Mouse (Mus musculus) adrenal gland, postnatal 36 days (tissue): ENCODE data around the gene Reg4. TPM values are rescaled to one million over a fixed set of nuclear protein-coding genes. Genes with fewer than 3 reads are reported as not detected.

Experiments
- DNase-seq, 2 experiments: peaks; one replicate each; pipeline ENCODE4 v3.0.0; 2021; ENCODE audit warnings: mixed read lengths in 1 of 2
- long read RNA-seq, 2 experiments: library from polyadenylated mRNA; stranded (forward); transcript quantifications; one replicate each; pipeline ENCODE4 v2.0.0; 2021; ENCODE audit warnings: borderline sequencing depth in 2 of 2
- total RNA-seq, 2 experiments: library from RNA; stranded (reverse); gene quantifications; 2 replicates each; pipeline ENCODE4 v1.2.3; 2021

Gene Reg4
- not detected for total RNA-seq
- long read RNA-seq, experiment 1 = 0 reads
- long read RNA-seq, experiment 2 = 0 reads

GRCm38 (mm10) chr3:98221856-98222255 lies at the start of gene Reg4:
TSS of gene Reg4 (plus strand) at chr3:98222156.
- DNase-seq = no peak

DNA sequence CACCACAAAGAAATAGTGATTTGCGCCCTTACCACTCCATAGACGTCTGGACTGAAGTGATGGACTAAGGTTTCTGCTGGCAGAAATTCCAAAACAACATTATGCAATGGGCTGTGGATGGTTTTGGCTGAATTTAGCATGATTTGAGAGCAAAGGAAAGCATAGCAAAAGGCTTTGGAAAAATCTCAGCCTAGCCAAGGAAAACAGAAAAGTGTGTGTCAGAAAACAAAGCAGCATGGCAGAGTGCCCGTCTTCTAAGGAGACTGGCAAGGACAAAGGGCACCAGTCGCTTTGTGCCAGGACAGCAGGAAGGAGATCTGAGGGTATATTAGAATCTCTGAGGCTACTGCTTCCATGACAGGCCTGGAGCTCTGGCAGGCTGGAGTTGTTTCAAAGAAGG lies 43.6 kb upstream of the Reg4 start:
- peak; percentile 47 to 51 for DNase-seq

GRCm38 (mm10) chr3:98180805-98181204 lies 41.2 kb upstream of the Reg4 start:
- DNase-seq = peak; percentile 11 to 52

DNA sequence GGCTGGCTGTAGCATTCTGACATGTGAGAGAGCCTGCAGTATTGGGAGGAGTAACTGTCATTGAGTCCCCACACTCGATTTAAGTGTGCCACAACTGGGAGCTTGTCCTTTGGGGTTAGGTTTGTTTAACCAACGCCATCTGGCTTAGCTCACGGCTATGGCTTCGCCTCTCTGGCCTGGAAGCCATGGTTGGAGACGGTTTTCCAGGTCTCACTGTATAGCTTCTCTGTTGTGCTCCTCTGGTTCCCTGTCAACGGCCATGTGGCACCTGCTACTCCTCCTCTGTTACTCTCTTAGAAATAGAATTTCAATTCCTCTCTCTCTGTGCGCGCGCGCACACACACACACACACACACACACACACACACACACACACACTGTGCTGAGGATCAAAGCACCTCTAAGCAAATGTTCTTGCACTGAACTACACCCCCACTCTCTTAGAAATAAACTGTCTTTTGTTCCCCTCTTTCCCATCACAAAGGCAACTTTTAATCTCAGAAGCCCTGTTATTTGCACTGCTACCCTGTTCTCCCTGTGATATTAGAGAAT lies 36.7 kb upstream of the Reg4 start:
- DNase-seq = no peak

DNA sequence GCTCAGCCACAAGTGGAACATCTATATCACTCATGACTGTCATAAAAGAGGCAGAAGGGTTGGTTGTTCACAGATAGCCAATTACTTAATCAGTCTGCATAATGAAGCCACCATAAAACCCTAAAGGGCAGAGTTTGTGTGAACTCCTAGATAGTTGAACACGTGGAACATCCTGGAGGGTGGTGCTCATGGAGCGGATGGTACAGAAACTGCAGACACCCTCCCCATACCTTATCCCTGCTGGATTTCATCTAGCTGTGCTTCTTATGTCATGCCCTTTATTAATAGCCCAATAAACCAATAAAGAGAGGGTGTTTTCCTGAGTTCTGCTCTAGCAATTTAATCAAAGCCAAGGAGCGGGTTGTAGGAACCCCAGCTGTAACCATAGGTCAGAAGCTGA lies 34.2 kb upstream of the Reg4 start:
- no peak for DNase-seq

GRCm38 (mm10) chr3:98197711-98198532 lies 24.0 kb upstream of the Reg4 start:
- no peak for DNase-seq

DNA sequence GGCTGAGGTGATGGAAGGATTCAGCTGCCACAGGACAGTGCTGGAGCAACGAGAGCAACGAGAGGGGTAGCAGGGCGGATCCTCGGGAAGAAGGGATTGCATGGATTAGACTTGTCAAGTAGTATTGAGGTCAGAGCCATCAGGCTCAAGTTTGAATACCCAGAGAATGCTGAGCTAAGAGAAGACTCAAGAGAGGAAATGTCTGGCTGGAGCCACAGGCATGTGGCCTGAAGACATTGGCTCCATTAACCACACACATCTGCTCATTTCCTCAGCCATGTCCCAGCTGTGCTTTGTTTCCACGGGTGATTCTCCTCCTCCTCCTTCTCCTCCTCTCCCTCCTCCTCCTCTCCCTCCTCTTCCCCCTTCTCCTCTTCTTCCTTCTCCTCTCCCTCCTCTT lies 22.2 kb upstream of the Reg4 start:
- no peak for DNase-seq

DNA sequence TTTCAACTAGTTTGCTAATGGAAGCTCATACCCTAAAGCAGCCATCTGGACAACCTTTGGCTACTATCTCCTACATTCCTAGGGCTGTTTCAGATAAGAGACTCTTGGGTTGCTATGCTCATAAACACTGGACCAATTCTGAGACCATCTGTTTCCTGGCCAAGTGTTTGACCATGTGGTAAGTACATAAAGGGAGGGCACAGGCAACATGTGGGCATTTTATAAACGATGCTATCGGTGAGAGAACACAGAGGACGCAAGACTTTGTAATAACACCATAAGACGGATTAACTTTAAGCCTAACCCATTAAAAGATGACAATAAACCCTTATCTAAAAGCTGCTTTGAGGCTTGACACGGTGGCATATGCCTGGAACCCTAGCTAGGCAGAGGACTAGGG lies 18.7 kb upstream of the Reg4 start:
- no peak for DNase-seq

DNA sequence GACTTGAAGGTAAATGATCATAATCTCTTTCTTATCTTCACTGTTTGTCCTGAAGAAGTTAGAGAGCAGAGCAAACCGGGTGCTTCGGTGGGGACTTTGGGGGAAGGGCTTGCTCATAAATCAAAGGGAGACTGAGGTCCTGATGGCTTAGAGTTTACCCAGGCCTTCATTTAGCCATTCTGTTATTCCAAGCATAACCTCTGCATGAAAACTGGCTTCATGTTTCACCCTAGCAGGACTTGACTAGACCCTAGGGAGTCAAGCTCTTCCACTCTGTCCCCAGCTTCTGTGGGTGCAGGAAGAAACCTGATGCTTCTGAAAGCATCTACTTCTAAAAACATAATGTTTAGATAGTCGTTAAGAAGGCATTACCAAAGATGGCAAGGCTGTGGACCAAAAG lies 15.0 kb upstream of the Reg4 start:
- no peak for DNase-seq

DNA sequence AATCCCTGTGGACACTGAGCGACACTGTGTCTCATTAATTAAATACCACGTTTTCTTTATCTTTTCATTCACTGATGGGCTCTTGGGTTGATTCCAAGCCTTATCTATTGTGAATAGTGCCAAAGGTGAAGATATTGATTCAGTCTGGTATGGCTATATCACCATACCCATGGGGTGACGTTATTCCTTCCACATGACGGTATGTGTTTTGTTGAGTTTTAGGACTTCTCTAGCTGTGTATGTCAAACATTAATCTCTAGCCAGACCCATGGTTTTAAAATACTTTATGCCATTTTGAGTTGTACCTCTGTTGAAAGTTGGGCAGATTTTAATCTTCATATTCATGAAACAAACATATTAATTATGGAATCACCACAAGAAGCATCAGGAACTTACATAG lies 12.8 kb upstream of the Reg4 start:
- DNase-seq = no peak

DNA sequence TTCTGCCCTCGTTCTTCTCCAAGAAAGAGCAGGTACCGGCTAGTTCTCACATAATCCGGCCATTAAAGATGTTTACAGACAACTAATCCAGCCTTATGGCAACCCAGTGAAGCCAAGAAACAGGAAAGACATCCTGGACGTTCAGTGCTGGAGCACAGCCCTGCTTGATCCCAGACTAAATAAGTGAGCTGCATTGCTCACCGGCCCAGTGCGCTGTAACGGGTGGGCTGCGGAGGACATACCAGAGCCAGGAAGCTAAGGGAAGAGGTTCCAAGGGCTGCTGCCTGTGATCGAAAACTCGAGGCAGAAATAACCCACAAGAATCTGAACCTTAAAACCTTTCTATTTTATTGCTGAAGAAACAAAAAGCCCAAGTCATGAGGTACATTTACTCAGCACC lies 11.1 kb upstream of the Reg4 start:
- DNase-seq = no peak

DNA sequence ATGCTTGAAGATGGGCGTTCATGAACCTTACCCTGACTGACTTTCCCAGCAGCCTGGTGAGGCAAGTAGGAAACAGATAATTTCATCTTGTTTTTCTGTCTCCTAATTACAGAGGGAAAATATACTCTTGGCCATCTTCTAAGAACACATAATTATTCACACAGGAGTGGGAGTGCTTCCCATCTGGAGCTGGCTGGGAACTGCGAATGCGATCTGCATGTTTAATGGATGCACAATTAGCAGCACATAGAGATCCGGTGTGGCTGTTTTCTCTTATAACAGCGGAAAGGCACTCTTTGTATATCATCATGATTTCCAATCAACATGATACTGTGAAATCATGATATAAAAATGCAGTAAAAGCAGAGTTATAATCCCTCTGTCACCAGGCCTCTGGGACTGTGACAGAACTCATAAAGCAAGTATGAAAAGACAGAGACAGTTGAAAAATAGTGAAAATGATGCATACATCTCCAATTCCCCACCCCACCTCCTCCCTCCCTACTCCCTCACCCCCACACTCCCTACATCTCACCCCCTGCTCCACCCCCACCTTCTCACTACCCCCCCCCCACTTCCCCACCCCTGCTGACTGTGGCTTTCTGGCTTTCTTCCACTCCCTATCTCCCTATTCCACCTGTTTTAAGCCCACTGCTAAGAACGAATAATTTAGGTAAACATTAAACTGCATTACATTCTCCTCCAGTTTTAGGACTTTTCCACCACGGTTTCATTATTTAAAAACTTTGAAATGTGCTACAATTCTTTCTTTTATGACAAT lies 10.5 kb upstream of the Reg4 start:
- no peak for DNase-seq

DNA sequence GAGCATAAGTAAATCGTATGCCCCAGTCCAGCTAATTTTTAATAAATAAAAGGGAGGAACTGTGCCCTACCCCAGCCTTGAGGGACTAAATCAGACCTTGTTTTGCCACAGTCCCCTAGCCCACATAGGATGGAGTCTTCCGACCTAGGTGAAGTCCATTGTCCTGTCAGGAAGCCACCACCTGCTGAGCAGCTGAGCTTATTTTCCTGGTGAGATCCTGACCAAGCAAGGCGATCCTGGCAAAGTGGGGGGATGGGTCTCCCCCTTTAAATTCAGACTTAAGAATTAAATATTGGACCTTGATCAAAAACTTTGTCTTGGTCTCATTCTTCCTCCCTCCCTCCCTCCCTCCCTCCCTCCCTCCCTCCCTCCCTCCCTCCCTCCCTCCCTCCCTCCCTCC lies 5.7 kb upstream of the Reg4 start:
- DNase-seq = no peak

GRCm38 (mm10) chr3:98223263-98223662 lies 1.3 kb downstream of the Reg4 start:
- DNase-seq = no peak

GRCm38 (mm10) chr3:98223783-98224580 lies 2.0 kb downstream of the Reg4 start:
- peak; percentile 63 to 77 for DNase-seq

- DNase-seq = no peak
These were observed 3.0 kb downstream of the Reg4 start for GRCm38 (mm10) chr3:98224975-98225374.

- DNase-seq = no peak
These were observed 3.8 kb downstream of the Reg4 start for GRCm38 (mm10) chr3:98225746-98226145.

- DNase-seq = peak; percentile 80 to 85
These were observed 5.1 kb downstream of the Reg4 start for GRCm38 (mm10) chr3:98226988-98227610.

- no peak for DNase-seq
These were observed 5.8 kb downstream of the Reg4 start for GRCm38 (mm10) chr3:98227763-98228162.

- no peak for DNase-seq
These were observed 8.0 kb downstream of the Reg4 start for GRCm38 (mm10) chr3:98229943-98230342.

DNA sequence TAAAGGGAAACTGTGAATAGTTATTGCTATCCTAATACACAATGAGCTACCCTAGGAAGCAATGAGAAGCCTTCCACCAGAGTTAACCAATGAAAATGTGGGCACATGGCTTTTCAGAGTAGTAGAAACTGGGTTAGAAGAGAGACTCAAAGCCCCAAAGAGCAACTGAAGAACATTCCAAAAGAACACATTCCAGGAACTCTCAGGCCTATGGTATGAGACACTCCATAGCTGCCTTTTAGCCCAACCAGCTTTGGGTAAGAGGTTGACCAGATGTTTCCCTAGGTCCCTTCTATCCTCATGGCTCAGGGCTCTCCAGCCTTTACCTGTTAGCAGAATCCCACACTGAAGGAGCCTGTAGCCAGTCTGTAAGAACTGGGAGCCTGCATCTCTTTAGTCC lies 11.5 kb downstream of the Reg4 start:
- DNase-seq = no peak

DNA sequence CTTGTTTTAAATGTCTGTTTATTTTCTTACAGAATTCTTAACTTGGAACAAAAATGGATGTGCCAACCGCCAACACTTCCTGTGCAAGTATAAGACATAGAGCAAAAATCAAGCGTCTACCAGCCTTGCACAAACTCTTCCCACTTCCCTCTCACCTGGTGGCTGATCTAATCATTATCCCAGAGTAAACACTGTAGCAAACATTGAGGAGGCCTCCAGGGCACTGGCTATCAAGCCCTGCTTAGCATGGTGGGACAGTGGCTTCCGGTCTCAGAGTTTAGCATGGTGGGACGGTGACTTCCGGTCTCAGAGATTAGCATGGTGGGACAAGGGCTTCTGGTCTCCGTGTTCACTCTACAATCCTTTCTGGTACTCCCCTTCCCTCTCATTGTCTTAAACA lies 14.3 kb downstream of the Reg4 start:
- no peak for DNase-seq
